Mouse (Mus musculus) heart, postnatal 36 days (tissue): ENCODE measurements around the gene Proser3. TPM values are rescaled to one million over a fixed set of nuclear protein-coding genes. Genes with fewer than 3 reads are reported as not detected.

Experiments used
- DNase-seq, 2 experiments: peaks; one replicate each; pipeline ENCODE4 v3.0.0; 2021 to 2022
- intact Hi-C: fragments of 180-260 bp; cut with DNase I; formaldehyde crosslinking; loops from one replicate; pipeline ENCODE4 v1.15.1; 2025
- total RNA-seq, 2 experiments: library from RNA; stranded (reverse); gene quantifications; 2 replicates each; pipeline ENCODE4 v1.2.3; 2021

Proser3 gene
- 1 to 10 TPM; 3.3 to 5.4 TPM for total RNA-seq

DNA sequence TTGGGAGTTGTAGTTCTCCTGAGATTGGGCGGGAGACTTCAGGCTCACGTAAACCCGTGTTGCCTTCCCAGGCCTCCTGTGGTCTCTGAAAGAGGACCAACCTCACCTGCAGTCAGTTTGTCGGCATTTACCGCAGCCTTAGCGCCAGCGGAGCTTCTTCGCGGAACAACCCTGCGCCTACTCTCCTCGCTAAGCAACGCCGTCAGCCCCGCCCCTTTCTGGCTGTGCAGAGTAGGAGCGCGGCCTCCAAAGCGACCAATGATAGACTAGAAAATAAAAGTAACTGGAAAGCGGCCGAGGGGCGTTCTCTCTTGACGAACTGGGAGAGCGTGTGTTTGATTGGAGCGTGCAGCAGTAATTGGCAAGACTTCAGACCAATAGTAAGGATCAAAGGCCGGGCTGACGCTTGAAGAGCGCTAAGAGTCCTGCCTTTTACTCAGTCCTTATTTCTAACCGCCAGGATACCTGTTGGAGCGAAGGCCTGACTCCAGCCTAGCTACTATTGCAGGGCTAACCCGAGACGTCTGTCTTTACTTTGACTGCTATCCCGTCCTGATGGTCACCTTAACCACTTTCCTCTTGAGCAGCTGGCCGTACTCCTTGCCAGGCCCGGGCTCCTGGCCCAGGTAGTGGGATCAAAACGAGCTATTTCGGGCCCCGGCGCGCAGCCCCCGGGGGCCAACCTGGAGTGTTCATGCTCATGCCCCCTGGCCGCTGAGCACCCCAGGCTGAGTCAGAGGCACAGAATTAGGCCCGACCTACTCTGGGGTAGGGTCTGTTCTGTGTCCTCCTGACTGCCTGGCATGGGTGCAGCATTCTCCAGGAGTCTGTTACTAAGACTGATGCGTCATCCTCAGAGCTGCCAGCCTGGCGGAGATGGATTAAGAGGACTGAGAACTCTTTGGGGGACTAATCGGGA, at the start of gene Proser3, which contains the start of gene Hspb6:
Gene Proser3 (minus strand): TSS at position 198 of the 919 bp plus-strand sequence.
Gene Hspb6 (plus strand): TSS at position 77 of the 919 bp plus-strand sequence.
- intact Hi-C loops: loop anchor here (5.0 kb wide), 2 partner anchors 35 to 1035 kb away; partner anchors contain the start of genes Kmt2b and Sipa1l3
- DNase-seq: peak; percentile 92 to 97

DNA sequence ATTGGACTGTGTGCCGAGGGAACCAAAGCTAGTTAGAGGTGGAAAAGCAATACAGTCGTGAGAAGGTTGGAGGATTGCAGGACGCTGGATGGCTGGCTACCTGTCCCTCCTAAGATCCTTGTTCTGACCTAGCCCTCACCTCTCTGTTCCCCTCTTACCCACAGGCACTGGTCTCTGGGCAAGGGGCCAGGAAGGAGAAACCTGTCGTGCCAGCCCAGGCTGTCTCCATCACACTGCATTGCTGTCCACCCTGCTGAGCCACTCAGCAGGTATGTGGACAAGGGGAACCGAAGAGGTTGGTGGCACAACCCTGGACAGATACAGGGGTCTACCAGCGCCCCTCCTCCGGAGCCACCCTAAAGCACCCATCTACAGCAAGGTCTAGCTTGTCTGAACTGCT, 48.6 kb upstream of the Proser3 start:
- no peak for DNase-seq
- intact Hi-C loops: no loop called here

DNA sequence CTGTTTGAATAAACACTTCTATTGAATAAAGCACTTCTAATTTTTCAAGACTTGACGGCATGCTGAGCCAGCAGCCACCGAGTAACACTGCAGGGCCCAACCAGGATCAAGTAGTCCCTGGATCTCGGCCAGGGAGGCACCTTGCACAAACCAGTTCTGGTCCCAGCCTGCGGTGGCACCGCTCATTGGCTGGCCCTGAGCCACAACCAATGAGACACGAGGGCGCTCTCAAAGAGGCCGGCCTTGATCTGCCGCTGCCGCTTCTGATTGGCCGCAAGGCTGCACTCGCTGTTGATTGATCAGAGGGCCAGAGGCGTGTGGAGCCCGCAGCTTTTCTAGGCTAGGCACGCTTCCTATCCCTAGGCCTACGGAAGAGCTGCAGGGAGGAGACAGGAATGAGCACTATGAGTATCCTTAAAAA, 47.8 kb upstream of the Proser3 start:
- peak; percentile 66 for DNase-seq
- intact Hi-C loops: loop anchor here (10.0 kb wide), 1 partner anchor 355 kb away; the partner anchor contains the start of gene Usf2

DNA sequence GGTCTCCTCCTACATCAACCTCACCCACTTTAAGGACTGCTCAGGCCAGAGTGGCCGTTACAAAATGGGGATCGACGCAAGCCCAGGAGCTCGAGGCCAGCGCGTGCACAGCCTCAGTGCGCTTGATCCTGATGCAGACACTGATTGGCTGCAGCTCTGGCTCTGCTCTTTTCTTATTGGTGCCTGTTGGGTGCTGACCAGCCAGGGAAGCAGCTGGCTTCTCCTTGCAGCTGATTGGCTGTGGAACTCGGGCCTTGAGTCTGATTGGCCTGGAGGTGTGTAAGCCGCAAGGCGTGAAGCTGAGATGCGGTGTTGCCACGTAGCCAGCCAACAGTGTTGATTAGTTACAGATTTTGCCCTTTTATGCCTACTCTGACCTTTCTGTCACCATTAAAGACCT, 46.7 kb upstream of the Proser3 start, which contains the start of gene Zbtb32:
Gene Zbtb32 (minus strand): TSS at position 124 of the 400 bp plus-strand sequence.
- DNase-seq: no peak
- intact Hi-C loops: loop anchor here (10.0 kb wide), 1 partner anchor 356 kb away; the partner anchor contains the start of gene Usf2

DNA sequence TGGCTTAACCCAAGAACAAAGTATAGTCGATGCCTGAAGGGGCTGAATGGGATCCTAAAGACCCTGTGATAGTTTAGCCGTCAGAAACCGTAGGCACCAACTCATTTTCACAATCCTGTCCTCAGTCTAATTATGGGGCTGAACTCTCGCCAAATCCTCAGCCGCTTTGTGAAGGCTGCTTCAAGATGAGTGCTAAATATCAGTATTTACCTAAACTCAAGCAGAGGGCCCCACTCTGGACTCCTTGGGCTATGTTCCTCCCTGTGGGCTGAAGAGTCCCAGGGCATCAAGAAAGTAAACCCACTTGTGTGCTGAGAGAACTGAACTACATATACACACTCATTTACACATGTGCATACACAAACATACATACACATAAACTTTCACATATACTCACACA, 44.7 kb upstream of the Proser3 start:
- intact Hi-C loops: loop anchor here (10.0 kb wide), 1 partner anchor 358 kb away; the partner anchor contains the start of gene Usf2
- no peak for DNase-seq

DNA sequence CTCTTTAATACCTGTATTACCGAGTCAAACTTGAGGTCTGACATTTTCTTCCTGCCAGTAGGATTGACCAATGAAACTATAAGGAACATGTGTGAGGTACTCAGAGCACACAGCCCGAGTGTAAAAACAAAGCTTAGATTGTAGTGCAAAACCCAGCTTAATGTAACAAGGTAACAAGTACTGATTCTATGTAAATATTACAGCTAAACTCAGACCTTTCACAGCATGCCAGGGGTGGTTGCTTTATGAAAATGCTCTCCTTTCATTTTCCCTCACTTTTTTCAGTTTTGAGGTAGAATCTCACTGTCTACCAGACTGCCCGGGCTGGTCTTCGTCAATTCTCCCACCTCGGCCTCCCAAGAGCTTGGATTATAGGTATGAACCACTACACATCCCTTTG, 44.0 kb upstream of the Proser3 start:
- intact Hi-C loops: loop anchor here (10.0 kb wide), 1 partner anchor 359 kb away; the partner anchor contains the start of gene Usf2

DNA sequence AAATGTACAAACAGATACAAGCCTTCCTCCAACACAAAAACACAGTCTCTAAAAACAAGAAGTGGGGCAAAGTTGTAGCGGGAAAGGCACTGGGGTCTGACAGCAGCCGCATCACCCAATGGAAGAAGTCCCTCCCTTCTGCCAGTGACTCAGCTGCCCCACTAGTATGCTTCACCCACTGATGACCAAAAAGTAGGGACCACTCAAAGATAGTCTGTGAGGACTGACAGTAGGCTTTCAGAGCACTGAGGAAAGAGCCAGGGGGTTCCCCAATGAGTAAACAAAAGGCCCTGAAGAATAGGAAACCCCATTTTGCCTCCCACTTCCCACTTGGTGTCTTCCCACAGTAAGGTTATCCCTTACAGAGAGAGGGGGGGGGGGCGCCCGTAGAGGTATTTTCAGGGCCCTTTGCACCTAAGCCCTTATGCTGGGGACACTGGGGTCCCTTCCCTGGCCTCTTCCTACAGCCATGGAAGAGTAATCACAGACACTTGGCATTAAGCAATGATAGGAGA, 42.5 kb upstream of the Proser3 start:
- no peak for DNase-seq
- intact Hi-C loops: loop anchor here (10.0 kb wide), 1 partner anchor 360 kb away; the partner anchor contains the start of gene Usf2

More for the DNA sequence above, 44.0 kb upstream of the Proser3 start:
- no peak for DNase-seq

DNA sequence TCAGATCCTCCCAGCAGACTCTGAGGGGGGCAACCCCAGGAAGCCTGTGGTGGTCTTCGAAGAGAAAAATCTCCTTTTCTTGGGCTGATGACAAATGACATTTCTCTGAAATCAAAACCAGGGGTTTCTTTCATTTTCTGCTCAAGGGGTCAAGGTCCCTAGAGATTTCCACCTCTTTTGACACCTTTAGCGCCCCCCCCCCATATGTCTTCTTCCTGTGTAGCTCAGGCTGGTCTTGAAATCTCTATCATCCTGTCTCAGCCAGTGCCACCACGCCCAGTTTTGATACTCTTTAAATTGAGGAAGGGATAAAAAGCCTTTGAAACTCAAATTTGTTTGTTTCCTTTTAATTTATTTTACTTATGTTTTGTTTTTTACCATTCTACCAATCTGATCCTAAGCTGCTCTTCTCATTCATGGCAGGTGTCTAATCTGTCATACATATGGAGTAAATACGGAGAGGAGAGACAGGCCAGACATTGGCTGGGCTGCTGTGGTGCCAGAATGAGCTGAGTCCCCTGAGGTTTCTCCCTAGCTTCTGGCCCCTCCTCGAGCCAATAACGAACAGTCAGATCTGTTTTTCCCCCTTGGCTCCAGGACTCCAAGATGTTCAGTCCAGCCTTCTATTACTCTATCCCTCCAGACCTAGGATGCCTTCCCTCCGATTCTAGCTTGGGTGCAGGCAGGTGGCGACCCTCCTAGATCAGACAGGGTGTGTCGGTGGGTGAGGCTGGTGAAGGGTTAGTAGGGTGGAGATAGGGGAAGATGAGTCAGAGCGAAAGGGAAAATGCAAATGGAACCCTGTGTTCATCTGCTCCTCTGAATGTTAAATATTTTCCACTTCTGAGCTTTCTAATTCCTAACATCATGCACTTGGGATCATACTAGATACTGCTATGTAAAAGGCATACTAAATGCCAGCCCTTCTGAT, 41.7 kb upstream of the Proser3 start:
- intact Hi-C loops: loop anchor here (10.0 kb wide), 1 partner anchor 361 kb away; the partner anchor contains the start of gene Usf2

DNA sequence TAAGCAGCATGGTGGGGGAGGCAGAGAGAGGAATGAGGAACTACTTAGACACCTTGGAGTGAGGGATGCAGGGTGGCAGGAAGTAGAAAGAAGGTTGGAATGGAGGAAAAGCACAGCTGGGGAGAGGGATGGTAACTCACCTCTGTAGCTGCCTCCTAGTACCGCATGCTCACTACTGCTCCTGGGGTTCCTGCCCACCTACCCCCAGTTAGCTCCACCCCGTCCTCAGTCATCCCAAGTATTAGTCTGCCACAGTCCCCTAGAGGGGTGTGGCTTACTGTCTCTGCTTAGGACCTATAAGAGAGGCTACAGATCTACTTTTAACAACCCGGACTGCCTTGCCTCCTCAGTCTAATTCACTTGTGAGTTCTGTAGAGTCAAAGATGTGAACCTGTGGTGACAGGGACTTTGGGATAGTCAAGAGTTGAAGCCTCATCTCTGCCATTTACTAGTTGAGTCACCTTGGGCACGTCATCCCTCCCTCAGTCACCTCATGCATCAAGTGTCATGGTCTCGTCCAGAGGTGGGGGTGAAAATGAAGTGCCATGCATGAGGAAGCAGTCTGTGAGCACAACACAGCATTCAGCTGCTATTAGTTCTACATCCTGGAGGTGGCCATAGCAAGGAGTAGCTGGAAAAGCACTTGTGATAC, 40.8 kb upstream of the Proser3 start:
- intact Hi-C loops: loop anchor here (10.0 kb wide), 1 partner anchor 362 kb away; the partner anchor contains the start of gene Usf2
- no peak for DNase-seq

More for the DNA sequence above, 41.7 kb upstream of the Proser3 start:
- DNase-seq: no peak

DNA sequence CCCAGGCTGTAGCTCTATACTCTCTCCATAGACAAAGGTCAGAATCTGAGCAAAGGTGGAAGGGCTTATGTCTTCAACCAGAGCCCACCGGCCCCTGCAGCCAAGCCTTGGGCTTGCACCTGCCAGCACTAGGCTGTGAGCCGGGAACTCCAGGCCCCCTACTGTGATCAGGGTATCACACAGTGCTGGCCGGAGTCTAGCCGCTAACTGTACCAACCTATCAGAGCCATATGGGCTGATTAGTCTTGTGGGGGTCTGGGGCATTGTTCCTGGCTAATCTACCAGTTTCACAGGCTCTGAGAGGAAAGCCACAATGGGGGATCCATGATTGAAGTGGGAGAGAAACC, 39.5 kb upstream of the Proser3 start:
- intact Hi-C loops: loop anchor here (2.0 to 10.0 kb wide), 2 partner anchors 269 to 363 kb away; partner anchors contain the start of genes Ffar1 and Usf2
- no peak for DNase-seq

DNA sequence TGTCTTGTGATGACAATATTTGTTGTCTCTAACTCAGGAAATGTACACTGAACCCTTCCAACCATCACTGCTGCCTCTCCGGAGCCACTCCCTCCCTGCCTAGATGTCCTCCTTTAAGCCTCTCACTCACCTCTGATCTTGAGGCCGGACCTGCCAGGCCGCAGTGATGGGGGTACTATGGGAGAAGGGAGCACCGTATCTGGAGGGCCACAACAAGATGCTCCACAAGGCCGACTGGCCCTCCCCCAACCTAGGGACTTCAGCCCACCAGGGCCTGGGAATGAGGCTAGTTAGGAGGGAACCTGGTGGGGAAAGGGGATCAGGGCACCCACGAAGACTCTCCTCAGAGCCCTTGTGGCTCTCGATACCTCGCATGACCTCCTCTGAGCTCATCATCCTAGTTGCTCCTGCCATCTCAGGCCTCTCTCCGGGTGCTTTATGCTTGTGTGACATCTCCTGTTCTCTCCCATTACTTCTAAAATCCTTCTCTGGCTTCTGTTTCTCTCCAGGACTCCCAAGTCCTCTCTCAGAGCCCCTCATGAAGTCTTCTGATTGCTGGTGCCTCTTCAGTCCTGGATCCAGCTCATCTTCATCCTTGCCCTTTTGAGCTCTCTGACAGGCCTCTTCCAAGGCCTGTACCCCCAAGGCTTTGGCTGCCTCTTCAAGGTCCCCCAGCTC, 39.0 kb upstream of the Proser3 start:
- DNase-seq: no peak
- intact Hi-C loops: loop anchor here (2.0 to 10.0 kb wide), 2 partner anchors 270 to 364 kb away; partner anchors contain the start of genes Ffar1 and Usf2

DNA sequence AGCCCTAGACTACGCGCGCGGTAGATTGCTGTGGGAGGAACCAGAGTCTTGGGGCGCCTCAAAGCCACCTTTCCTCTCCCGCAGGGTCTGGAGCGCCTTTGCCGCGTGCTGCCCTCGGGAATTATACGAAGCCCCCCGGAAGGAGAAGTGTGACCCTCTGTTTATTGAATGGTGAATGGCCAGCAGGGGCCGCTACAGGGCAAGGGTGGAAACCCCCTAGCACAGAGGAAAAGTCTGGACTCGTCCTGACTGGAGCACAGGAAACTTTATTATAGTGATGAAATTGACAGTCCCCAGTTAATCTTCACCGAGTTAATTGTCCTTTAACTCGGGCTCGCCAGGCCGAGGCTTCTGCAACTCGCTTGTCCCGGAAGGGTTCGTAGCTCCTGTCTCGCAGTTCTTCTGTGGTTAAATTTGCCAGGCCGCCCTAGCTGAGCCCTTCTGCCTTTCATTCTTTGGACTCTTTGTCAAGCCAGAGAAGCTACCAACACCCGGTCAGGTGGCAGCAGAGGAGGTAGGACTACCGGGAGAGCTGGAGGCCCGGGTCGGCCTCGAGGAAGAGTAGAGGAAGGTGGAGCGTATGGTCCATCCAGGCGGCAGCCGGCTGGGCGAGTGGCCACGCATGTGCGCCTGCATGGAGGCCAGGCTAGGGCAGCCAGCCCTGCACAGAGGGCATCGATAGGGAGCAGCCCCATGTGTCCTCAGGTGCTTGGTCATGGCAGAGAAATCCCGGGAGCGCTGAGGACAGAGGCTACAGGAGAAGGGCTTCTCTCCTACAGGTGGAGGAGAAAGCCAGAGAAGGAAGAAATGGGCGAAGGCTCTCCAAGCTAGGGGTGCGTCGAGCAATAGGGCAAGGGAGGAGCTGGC, 37.6 kb upstream of the Proser3 start:
- intact Hi-C loops: loop anchor here (1.0 to 10.0 kb wide), 7 partner anchors 25 to 383 kb away; partner anchors contain the start of genes Fam187b, Ffar1, Hspb6 and Lsr
- peak; percentile 88 to 90 for DNase-seq

DNA sequence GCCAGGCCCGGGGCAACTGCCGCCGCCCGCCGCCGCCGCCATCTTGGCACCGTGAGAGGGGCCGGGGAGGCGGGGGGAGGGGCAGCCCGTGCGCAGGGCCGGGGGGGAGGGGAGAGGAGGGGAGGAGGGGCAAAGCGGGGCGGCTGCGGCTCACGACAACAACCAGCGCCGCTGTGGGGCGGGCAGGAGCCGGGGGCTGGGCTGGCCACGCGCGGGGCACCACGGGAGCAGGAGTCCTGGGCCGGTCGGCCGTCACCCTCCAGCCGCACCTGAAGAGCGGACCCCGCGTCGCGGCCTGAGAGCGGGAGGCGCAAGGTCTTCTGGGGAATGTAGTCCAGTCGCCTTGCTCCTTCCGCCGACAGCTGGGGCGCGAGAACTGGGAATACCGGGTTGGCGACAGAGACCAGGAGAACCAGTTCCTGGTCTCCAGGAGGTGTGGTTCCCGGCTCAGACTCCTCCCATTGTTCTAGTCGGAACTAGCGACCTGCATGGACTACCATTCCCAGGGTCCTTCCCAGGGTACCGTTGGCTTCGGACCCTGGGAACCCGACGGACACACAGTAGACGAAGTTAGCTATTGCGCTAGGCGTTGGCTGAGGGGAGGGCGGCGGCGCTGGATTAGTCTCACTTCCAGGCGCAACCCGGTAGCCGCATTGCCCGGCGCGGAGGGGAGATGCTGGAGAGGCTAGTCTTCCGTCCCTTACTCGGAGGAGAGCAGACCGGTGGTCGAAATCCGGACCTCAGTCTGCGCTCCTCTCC, 36.8 kb upstream of the Proser3 start, which contains the start of gene Kmt2b:
Gene Kmt2b (minus strand): TSS at position 51 of the 759 bp plus-strand sequence.
- intact Hi-C loops: loop anchor here (1.0 to 5.0 kb wide), 5 partner anchors 25 to 383 kb away; partner anchors contain the start of genes Fam187b, Hspb6, Lsr and Proser3
- DNase-seq: peak; percentile 91 to 96

DNA sequence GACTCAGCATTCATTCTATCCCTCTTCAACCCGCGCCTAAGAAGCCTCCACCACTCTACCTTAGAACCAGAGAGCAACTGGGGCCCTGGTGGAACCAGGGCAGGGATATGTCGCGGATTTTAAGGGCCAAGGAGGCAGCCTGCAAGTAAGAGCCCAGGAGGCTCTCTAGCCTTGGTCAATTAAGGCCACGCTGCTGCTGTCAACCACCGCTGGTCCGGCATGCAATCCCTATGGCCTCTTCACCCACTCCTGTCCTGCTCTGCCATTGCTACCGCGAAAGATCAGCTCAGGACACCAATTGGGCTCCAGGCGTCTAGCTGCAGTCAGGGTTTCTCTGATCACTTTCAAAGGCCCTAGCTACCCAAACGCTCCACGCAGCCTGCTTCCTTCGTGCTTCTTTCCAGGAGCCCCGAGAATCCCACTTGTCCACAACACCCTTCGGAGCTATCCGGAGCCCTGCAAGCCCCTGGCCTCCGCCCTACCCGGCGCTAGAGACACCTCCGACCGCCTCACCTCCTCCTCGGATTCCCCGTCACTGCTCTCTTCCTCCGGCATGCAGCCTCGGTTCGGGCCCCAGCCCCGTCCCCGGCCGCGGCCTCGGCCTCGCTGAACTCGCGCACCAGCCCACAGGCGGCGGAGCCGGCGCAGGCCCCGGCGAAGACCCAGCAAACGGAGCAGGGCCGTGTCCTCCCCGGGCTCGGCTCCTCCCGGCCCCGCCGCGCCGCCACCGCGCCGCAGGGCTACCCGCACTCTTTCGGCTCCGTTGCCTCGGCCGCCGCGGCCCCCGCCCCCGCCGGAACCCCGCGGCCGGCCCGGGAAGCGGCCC, 36.0 kb upstream of the Proser3 start:
- DNase-seq: peak in 1 of 2 experiments; percentile 51
- intact Hi-C loops: loop anchor here (1.0 to 5.0 kb wide), 4 partner anchors 24 to 384 kb away; partner anchors contain the start of genes Fam187b, Hspb6, Lsr and Proser3

DNA sequence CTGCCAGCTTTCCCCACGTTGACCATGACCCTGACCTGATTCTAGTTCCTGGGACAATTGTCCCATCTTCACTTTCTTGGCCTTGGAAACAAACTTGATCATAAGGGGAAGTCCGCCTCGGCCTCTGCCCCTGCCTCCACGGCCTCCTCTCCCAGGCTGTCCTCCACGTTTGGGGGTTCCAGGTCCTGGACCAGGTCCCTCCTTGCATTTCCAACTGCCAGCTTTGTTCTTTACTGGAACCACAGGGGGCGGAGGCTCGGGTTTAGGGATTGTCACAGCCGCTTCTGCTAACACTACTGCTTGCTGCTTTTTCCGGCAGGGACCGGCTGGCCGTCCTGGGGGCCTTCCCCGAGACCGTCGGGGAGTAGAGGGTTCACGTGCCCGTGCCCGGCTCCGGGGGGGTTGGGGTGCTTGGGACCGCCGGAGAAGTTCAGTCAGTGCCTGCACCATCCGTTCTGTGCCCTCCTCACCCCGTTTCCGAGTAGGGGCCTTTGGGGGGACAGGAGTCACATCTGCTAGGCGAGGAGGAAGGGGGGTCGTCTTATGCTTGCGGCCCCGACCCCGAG, 34.4 kb upstream of the Proser3 start:
- no peak for DNase-seq
- intact Hi-C loops: loop anchor here (1.0 to 5.0 kb wide), 4 partner anchors 22 to 386 kb away; partner anchors contain the start of genes Fam187b, Hspb6, Lsr and Proser3
